Mouse (Mus musculus) T-cell, adult 2 months (primary cell): ENCODE measurements at regions not wholly inside any gene's neighbourhood (a gene's known extent, or its start where the extent isn't known, plus 50 kb on each side); places are given as distances from the start of the nearest gene placed in this dataset.
A peak's percentile ranks its signal among the peaks of the same experiment; 100 is the strongest.

ENCODE experiments used
- DNase-seq: peaks from one replicate; pipeline ENCODE4 v3.0.0; 2022; ENCODE audit warnings: low spot score

GRCm38 (mm10) chr10:17653325-17653724 is 69.7 kb upstream of the Cited2 start:
- no peak for DNase-seq

GRCm38 (mm10) chr10:17653785-17654184 is 69.2 kb upstream of the Cited2 start:
- no peak for DNase-seq

DNA sequence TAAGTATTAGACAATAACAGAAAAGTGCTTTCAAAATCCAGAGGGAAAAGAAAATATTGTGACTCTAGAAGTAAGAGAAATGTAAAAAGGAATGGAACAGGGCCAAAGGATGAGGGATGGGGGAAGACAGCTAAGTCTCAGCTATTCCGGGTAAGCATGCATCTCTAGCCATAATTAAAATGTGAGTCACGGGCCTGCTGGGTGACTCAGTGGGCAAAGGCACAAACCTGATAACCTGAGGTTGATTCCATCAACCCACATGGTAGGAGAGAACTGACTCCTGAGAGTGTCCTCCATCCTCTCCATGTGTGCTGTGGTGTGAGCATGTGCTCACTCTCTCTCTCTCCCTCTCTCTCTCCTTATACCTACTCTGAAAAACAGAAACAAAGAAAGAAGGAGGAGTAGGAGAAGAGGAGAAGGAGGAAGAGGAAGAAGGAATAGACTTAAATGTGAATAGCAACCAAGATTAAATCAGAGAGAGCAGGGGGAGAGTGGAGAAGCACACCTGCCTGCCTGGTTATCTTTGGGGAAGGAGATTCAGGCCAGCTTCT is 68.6 kb upstream of the Cited2 start:
- no peak for DNase-seq

DNA sequence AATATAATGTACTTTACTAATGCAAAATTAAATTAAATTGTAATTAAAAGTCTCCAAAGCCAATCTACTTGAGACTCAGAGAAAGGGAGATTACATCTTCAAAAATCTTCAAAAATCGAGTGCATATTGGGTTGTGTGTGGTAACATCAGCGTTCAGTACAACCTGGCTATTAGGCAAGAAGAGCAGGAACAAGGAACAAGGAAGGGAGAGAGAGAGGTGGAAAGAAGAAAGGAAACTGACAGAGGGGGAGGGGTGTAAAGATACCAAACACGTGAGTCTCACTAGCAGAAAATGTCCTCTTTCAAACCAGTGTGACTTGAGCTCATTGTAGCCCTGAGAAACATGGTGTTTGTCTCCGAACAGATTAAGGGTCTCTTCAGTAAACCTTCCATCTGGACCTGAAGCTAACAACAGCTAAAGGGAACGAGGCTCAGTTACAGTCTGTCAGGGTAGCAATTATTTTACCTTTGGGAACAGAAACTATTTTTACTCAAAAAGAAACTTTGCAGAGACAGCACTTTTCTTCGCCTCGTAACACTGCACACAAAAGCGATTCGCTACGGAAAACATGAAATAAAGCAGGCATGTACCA is 67.5 kb upstream of the Cited2 start:
- DNase-seq, result no peak

- no peak for DNase-seq
Observed at GRCm38 (mm10) chr10:17656305-17656704, 66.7 kb upstream of the Cited2 start.

- peak; percentile 5 for DNase-seq
Observed at GRCm38 (mm10) chr10:17656872-17657482, 66.0 kb upstream of the Cited2 start.

DNA sequence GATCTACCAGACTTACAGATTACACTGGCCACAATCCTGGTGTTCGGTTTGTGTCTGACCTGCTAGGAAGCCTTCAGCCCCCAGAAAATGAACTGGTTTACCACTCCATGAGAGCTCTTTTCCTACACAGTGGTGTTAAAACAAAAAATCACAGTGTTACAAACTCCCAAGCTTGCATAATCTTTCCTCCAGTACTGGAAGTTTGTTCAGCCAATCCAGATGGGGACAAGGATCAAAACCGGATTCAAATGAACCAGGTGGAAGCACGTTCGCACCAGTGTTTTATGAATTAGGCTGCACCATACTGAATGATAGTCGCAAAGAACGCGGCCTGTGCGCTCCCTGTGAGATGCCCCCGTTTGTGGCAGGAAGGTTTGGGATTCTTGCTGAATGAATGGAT is 63.4 kb upstream of the Cited2 start:
- no peak for DNase-seq

DNA sequence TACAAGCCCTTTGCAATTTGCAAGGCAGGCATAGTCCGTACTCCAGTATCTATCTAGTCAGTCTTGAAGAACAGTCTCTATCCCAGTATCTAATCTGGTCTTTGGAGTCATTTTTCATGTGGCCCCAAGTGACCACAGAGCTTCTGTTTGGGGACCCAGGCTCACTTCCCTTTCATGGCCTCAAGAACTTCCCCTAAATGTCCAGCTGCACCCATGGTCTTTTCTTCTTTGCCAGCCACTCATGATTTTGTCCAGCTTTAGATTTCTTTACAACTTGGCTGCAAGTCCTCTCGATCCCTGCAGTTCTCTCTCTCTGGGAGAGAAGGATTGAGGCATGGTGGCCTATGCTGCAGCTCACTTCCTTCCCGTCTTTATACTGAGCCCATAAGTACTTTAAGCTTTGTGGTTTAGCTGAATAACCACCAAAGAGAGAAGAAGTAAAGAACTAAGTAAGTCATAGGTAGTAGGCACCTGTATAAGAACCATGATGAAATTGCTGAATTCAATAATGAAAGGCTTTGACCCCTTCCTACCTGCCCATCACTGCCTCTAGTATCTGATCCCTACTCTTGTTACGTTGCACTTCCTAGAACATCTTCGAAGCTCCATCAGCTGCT is 62.1 kb upstream of the Cited2 start:
- DNase-seq, result no peak

DNA sequence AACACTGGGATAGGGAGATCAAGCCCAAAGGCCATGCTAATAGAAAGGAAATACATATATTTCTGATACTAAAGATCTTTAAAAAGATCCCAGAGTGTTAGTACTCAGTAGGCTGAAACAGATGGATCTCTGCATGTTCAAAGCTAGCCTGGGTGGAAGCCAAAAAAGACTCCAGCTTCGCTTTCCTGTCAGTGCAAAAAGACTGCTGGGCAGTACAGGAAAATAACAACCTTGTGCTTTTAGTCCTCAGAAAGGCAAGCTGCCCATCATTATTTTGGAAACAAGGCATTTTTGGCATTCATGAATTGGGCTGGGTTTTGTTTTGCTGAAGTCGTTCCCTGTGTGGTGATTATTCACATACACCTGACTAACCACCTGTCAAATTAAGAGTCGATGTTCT is 56.9 kb upstream of the Cited2 start:
- no peak for DNase-seq

- no peak for DNase-seq
Observed at GRCm38 (mm10) chr10:17669401-17669800, 53.6 kb upstream of the Cited2 start.
